Mouse (Mus musculus): ENCODE results near the gene Atp6v1g2. TPM values are rescaled to one million over a fixed set of nuclear protein-coding genes. Genes with fewer than 3 reads are reported as not detected.

Atp6v1g2 gene
- total RNA-seq, 2 experiments from 2014 or later: 1.9 to 2.3 TPM

GRCm38 (mm10) chr17:35237504-35237903 lies 4.0 kb downstream of the Atp6v1g2 start:
- DNase-seq: no peak

- DNase-seq: no peak
Measured at GRCm38 (mm10) chr17:35239700-35240099, 6.2 kb downstream of the Atp6v1g2 start.

- DNase-seq: no peak
Measured at GRCm38 (mm10) chr17:35240384-35241304, 7.2 kb downstream of the Atp6v1g2 start.

GRCm38 (mm10) chr17:35241305-35242014 lies 8.0 kb downstream of the Atp6v1g2 start, which contains the start of gene Ddx39b:
Gene Ddx39b (plus strand): TSS chr17:35241746.
- DNase-seq: peak; percentile 97

- peak; percentile 86 for DNase-seq
Measured at GRCm38 (mm10) chr17:35242015-35242941, 8.8 kb downstream of the Atp6v1g2 start.

GRCm38 (mm10) chr17:35243086-35243485 lies 9.6 kb downstream of the Atp6v1g2 start:
- DNase-seq: peak; percentile 60

GRCm38 (mm10) chr17:35244999-35245398 lies 11.5 kb downstream of the Atp6v1g2 start:
- no peak for DNase-seq

- DNase-seq: no peak
Measured at GRCm38 (mm10) chr17:35245731-35246623, 12.5 kb downstream of the Atp6v1g2 start.

GRCm38 (mm10) chr17:35247144-35247543 lies 13.7 kb downstream of the Atp6v1g2 start:
- no peak for DNase-seq

GRCm38 (mm10) chr17:35248986-35249385 lies 15.5 kb downstream of the Atp6v1g2 start:
- no peak for DNase-seq

- DNase-seq: no peak
Measured at GRCm38 (mm10) chr17:35249451-35250197, 16.2 kb downstream of the Atp6v1g2 start.

GRCm38 (mm10) chr17:35250348-35251120 lies 17.1 kb downstream of the Atp6v1g2 start:
- DNase-seq: no peak

- DNase-seq: no peak
Measured at GRCm38 (mm10) chr17:35251162-35251719, 17.8 kb downstream of the Atp6v1g2 start.

- no peak for DNase-seq
Measured at GRCm38 (mm10) chr17:35251981-35252380, 18.5 kb downstream of the Atp6v1g2 start.

- no peak for DNase-seq
Measured at GRCm38 (mm10) chr17:35252619-35253292, 19.3 kb downstream of the Atp6v1g2 start.

GRCm38 (mm10) chr17:35253293-35254093 lies 20.0 kb downstream of the Atp6v1g2 start:
- DNase-seq: no peak
